Mouse (Mus musculus) mouse embryonic stem cell (cell line): ENCODE data around the gene Zmynd10.

Source experiments
- in situ Hi-C, 2 experiments: fragments of 300-500 bp; cut with MboI; formaldehyde crosslinking; loops; 1 replicate in 1 of 2; 3 replicates in 1 of 2; pipeline ENCODE4 v1.14.3; 2019 to 2020; ENCODE audit warnings: low sequenced_read_pairs in 2 of 2, low pct_unique_long_range_greater_than_20kb in 1 of 2, mixed read lengths in 1 of 2; ENCODE audit not compliant: unreplicated experiment in 1 of 2

The Zmynd10 gene

DNA sequence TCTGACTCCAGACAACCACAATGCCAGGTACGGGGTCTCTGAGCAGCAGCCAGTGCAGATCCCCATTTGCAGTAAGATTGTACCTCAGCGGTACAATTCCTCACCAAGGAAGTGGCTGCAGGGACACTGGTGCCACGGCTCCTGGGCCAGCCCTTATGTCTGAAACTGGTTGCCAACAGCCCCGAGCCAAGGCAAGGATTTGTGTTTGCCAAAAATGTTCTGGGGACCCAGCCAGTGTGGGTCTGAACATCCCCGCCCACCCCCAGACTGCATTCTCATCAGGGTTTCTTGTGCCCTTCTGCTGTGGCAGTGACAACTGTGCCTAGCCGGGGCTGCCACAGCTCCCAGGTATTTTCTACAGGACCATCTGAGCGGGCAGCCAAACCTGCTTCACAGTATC, 8.9 kb upstream of the Zmynd10 start:
- in situ Hi-C loops = no loop called here

GRCm38 (mm10) chr9:107538711-107539110, 8.4 kb upstream of the Zmynd10 start:
- in situ Hi-C loops = no loop called here

GRCm38 (mm10) chr9:107539940-107540339, 7.2 kb upstream of the Zmynd10 start:
- in situ Hi-C loops = no loop called here

GRCm38 (mm10) chr9:107540420-107540819, 6.7 kb upstream of the Zmynd10 start:
- in situ Hi-C loops = no loop called here

DNA sequence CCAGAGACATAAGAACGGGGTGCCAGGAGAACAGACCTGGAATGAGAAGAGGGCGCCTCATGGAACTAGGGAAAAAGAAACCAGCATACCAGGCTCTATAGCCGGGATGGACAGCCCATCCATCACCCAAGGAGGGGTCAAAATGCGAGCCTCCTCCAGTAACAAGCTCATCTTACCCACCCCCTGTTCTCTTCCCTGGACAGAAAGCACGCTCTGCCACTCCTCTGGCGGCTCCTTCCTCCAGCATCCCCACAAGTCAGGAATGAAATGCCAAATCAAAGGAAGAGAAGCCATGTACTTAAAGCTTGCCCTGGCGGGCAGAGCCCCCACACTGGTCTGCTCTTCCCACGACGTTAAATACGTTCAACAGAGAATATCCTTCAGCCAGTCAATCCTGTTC, 6.1 kb upstream of the Zmynd10 start:
- in situ Hi-C loops = no loop called here

- in situ Hi-C loops = no loop called here
Observed at GRCm38 (mm10) chr9:107541474-107542351, 5.4 kb upstream of the Zmynd10 start, which contains the start of the genes Cyb561d2 and Nprl2. Gene Cyb561d2 (minus strand): TSS chr9:107542193. Gene Nprl2 (plus strand): TSS chr9:107542226.

GRCm38 (mm10) chr9:107542352-107542686, 4.8 kb upstream of the Zmynd10 start:
- in situ Hi-C loops = no loop called here

DNA sequence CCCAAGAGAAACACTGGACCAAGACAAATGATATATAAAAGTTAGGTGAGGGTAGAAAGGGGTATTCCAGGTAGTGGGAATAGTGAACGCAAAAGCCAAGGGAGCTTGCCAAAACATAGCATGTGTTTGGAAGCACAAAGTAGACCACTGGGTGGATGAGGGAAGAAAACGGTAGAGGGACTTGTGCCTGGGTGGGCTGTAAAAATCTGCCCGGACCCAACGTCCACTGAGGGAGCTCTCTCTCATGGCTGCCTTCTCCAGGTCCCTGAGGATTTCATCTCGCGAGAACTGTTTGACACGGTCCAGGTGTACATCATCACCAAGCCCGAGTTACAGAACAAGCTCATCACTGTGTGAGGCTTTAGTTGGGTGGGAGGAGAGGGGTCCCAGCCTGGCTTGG, 4.4 kb upstream of the Zmynd10 start:
- in situ Hi-C loops = no loop called here

- in situ Hi-C loops = no loop called here
Observed at GRCm38 (mm10) chr9:107543299-107543698, 3.8 kb upstream of the Zmynd10 start.

GRCm38 (mm10) chr9:107544196-107544700, 2.9 kb upstream of the Zmynd10 start:
- in situ Hi-C loops = no loop called here

DNA sequence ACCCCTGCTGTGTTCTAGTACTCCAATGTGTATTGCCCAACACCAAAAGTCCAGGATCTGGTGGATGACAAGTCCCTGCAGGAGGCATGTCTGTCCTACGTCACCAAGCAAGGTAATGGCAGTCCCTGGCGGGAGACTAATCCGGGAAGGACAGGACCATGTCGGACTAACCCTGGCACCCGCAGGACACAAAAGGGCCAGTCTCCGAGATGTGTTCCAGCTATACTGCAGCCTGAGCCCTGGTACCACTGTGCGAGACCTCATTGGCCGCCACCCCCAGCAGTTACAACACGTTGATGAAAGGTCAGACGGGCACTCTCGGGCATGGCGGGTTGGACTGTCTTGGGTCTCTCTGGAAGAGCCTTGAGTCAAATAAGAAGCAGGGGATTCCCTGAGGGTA, 2.4 kb upstream of the Zmynd10 start:
- in situ Hi-C loops = no loop called here

GRCm38 (mm10) chr9:107545199-107545598, 1.9 kb upstream of the Zmynd10 start:
- in situ Hi-C loops = no loop called here

DNA sequence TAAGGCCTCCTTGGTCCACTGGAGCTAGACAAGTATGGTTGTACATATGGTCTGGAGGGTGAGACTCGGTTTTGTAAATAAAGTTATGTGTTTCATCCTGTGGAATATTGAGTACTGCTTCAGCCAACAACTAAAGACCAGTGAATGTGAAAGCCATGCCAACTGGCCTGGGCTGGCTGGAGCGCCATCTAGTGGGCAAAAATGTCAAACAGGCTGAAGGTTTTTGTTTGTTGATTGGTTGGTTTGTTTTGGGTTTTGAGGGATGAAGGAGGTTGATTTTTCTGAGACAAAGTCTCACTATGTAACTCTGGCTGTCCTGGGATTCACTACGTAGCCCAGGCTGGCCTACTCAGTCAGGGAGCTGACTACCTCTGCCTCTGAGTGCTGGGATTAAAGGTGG, 1.5 kb upstream of the Zmynd10 start:
- in situ Hi-C loops = no loop called here

DNA sequence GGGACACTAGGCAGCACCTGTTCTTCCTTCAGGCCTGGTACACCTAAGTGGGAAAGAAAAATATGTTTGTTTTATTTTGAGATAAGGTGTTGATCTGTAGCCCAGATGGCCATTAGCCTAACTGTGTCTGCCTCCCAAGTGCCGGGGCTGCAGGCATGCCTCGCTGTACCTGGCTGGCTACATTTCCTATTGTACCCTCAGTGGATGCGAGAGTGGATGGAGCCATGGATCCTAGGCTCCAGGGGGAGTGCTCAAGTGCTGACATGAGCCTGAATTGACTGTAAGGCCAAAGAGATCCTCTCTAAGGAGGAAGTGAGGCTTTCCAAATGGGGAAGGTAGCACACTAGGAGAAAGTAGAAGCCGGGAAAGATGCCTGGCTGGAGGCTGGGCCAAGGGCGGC, 859 bp downstream of the Zmynd10 start:
- in situ Hi-C loops = no loop called here

DNA sequence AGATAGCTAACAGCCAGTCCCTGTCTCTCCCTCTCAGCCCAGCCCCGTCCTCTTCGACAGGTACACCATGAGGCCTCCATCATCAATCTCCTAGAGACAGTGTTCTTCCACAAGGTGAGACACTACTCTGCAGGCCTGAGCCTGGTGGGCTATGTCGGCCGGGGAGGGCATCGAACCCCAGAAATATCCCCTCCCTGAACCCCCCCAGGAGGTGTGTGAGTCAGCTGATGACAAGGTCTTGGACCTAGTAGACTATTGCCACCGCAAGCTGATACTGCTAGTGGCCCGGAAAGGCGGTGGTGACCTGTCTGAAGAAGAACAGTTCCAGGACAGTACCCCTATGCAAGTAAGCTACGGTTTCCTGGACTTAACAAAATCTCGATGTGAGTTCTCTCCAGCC, 1.7 kb downstream of the Zmynd10 start:
- in situ Hi-C loops = no loop called here

DNA sequence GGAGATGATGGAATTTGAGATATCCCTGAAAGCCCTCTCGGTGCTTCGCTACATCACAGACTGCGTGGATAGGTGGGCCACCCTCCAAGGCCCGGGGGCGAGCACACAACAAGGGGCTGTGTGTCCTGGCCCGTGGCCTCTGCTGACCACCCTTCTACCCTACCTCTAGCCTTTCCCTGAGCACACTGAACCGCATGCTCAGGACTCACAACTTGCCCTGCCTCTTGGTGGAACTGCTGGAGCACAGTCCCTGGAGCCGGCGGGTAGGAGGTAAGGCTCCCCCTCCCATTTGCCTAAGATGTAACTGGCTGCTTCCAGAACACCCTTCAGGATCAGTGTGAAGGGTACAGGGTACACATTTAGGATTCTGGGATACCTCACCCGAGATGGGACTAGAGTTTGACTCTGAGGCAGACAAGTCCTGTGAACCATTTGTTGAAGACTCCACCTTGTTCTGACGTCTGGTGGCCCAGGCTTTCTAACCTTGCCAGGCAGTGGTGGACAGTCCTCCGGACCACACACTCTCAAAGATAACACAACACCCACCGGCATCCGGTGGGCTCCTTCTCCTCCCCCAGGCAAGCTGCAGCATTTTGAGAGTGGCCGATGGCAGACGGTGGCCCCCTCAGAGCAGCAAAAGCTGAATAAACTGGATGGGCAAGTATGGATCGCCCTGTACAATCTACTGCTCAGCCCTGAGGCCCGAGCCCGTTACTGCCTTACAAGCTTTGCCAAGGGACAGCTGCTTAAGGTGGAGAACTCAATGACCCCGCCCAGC, 2.4 kb downstream of the Zmynd10 start:
- in situ Hi-C loops = no loop called here

DNA sequence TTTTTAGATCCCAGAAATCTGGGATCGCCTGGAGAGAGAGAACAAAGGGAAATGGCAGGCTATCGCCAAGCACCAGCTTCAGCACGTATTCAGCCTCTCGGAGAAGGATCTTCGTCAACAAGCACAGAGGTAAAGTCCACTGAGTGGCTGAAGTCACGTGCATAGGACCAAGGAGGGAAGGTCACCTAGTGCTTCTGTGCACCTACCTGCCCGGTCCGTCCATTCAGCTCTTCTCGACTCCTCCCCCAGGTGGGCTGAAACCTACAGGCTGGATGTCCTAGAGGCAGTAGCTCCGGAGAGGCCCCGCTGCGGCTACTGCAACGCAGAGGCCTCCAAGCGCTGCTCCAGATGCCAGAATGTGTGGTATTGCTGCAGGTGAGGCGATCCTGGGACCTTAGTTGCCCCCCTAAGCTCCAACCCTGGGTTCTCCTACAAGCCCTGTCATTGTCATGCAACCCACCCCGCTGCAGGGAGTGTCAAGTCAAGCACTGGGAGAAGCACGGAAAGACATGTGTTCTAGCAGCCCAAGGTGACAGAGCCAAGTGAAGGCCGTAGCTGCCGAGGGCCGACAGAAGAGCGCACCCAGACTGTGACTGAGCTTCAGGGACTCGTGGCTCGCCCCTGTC, 3.5 kb downstream of the Zmynd10 start:
- in situ Hi-C loops = no loop called here

DNA sequence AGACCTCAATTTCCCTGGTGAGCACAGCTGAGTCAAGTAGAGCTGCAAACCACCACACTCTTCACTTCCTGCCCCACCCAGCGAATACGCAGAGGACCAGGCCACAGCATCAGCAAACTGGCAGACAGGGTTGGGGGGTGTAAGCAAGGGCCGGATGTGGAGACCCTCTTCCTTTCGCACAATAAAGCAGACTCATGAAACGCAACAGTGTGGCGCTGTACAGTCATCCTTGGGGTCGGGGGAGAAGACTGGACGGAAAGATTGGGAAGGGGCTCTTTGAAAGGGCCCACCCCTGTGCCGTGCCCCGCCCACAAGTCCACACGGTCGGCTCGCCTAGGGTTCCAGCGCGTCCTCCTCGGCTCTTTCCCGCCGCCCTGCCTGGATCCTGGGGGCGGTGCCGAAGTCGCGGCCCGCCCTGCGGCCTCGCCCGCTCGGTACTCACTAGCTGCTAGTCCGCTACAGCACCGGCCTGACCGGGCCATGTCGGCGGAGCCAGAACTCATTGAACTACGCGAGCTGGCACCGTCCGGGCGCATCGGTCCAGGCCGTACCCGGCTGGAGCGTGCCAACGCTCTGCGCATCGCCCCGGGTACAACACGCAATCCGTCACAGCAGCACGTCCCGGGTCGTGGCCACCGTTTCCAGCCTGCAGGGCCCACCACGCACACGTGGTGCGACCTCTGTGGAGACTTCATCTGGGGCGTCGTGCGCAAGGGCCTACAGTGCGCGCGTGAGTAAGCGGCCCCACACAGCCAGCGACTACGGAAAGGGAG, 4.2 kb downstream of the Zmynd10 start, which contains the start of gene Rassf1:
TSS of gene Rassf1 (plus strand) at position 439 of the 773 bp plus-strand sequence.
- in situ Hi-C loops = no loop called here
